Mouse (Mus musculus): Measurements from ENCODE around the gene Ctdspl. TPM values are rescaled to one million over a fixed set of nuclear protein-coding genes. Genes with fewer than 3 reads are reported as not detected.

Ctdspl gene
- total RNA-seq, 4 experiments from 2014 or later = 7.5 to 10.2 (median 7.8) TPM

DNA sequence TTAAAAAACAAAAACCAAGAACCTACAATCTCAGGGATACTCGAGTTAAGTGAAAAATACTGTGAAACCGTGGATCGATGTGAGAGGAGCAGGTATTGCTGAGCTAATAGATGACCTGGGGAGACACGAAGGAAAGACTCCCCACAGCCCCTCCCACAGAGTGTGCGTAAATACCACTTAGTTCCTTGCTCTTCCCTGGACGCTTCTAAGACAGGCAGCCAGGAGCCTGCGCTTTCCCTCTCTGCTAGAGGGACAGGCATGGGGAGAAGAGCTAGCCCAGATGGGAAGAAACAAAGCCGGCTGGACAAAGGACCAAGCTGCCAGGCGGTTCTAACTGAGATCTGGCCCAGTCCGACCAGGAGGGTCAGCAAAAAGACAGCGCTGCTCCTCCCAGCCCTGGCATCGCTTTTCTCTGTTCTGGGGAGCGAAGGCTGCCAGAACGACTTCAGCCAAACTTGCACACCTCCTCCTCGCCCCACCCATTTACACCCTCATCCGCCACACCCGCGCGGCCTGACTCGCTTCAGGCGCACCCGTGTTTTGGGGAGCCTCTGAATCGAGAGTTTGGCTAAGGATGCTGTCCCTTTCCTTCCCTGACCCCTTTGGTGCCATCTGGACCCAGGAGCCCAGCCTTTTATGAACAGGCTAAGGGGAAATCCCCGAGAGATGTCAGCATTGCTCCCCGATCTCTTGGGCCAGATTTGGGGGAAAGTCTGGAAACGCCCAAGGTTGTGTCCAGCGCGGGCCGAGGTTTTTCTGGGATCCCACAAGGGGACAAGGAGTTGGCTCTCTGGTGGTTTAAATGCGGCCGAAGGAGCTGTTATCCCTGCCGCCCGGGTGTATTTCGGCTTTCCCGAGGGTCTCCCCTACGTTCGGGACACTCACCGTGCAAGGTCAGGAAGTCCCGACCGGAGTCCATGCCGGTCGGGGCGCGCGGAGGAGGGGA, 166.5 kb downstream of the Ctdspl start:
- peak; percentile 50 for DNase-seq (ENCODE audit: low spot score)

Small RNAs within 50 kb of the gene (microRNA-seq; reads per million reads assigned to microRNA genes)
- gene Mir26a-1 = 8.4 reads per million, percentile 22 among the genes with 10 or more reads in this experiment

Other genes starting within 250 kb of the Ctdspl start
- under 1 TPM in 3 of 4 experiments, not detected in 1; 0.26 to 0.73 (median 0.50) TPM for gene Vill, start 126.3 kb downstream of the Ctdspl start, total RNA-seq (2022)
- gene Plcd1, start 167.0 kb downstream of the Ctdspl start, total RNA-seq (2022) = 10 to 100 TPM; 15.3 to 20.1 (median 17.5) TPM
- under 1 TPM in 2 of 4 experiments, not detected in 2; 0.09 to 0.14 TPM for gene Dlec1, start 176.0 kb downstream of the Ctdspl start, total RNA-seq (2022)
- gene Acaa1b, start 230.6 kb downstream of the Ctdspl start, total RNA-seq (2022) = 1 to 10 TPM; 1.1 to 1.7 (median 1.4) TPM
- gene Gm47289, start 232.7 kb downstream of the Ctdspl start, total RNA-seq (2022) = not detected